In the genomic region with DNA sequence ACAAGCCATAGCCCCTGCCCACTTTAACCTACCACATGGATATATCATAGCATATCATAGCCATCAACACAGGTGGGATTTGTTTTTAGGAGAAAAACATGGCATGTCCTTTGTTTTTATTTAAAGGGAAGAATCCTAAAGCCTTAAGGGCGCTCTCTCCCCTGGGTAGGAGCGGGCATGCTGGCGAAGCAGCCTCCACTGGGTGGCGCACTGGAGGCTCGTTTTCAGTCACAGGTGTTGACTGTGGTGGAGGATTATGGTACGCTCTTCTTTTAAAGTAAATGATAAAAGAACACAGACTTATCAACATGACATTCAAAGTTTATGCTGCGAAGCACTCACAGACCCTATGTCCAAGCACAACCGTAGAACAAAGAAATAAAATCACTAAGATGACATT, we compare ENCODE assay signal across 12 mouse cellular contexts. TPM values are rescaled to one million over a fixed set of nuclear protein-coding genes. Genes with fewer than 3 reads are reported as not detected.
A peak's percentile ranks its signal among the peaks of the same experiment; 100 is the strongest.
DNase-seq lines count a peak whose midpoint lies in the region; ATAC-seq and TF ChIP-seq lines count a peak whose summit lies in the region.
"Had no signal": no experiment of that assay in that cellular context is flagged by ENCODE, and none has a peak within 500 bp of the region (broad histone marks: within the 10 kb centered on the region; RNA-seq: fewer than 3 reads in every experiment).

No protein-coding gene starts in this region.

- H3K9ac ChIP-seq in midbrain, embryonic 13.5 days (replicated peaks) = no peak overlapping the region
- H3K9ac ChIP-seq: lung, embryonic 15.5 days; neural tube, embryonic 15.5 days had no signal

- H3K4me3 ChIP-seq in testis, adult 2 months (ENCODE audit: control insufficient read depth, low read depth, low read length) = no peak overlapping the region
- H3K4me3 ChIP-seq in midbrain, embryonic 13.5 days (replicated peaks) = no peak overlapping the region
- H3K4me3 ChIP-seq: lung, embryonic 15.5 days; neural tube, embryonic 15.5 days had no signal

- no peak overlapping the region for H3K4me2 ChIP-seq in midbrain, embryonic 13.5 days (replicated peaks)
- H3K4me2 ChIP-seq: lung, embryonic 15.5 days; neural tube, embryonic 15.5 days had no signal

- ATAC-seq in frontal cortex, adult (ENCODE audit: low TSS enrichment) = peak; percentile 85
- ATAC-seq in megakaryocyte progenitor cell, adult 5-6 weeks (replicated peaks; ENCODE audit: poor library complexity) = peak; percentile 61
- ATAC-seq in midbrain, embryonic 13.5 days = no peak

- 73% methylated on average over 8 of the region's 8 CpGs for WGBS in midbrain, embryonic 13.5 days

- no peaks in the 10 kb centered on the region for H3K36me3 ChIP-seq in testis, adult 2 months (ENCODE audit: control insufficient read depth, insufficient read depth, low read length)
- no peaks in the 10 kb centered on the region for H3K36me3 ChIP-seq in midbrain, embryonic 13.5 days
- H3K36me3 ChIP-seq: G1E; lung, embryonic 15.5 days; neural tube, embryonic 15.5 days had no signal

- no peaks in the 10 kb centered on the region for H3K27me3 ChIP-seq in testis, adult 2 months (ENCODE audit: control insufficient read depth, insufficient read depth, low read length)
- H3K27me3 ChIP-seq in midbrain, embryonic 13.5 days = no peaks in the 10 kb centered on the region
- H3K27me3 ChIP-seq: lung, embryonic 15.5 days; neural tube, embryonic 15.5 days had no signal

- H3K4me1 ChIP-seq in testis, adult 2 months (ENCODE audit: control insufficient read depth, insufficient read depth, low read length) = no peaks in the 10 kb centered on the region
- H3K4me1 ChIP-seq in midbrain, embryonic 13.5 days (replicated peaks) = no peaks in the 10 kb centered on the region
- H3K4me1 ChIP-seq: neural tube, embryonic 15.5 days had no signal

- DNase-seq in frontal cortex, postnatal 14 days (ENCODE audit: low spot score in 2 of 2) = no peak
- DNase-seq in testis, postnatal 14 days (ENCODE audit: low spot score) = no peak
- DNase-seq in embryo, embryonic 11 days = no peak
- DNase-seq in embryo, embryonic 10.5 days (ENCODE audit: low spot score) = no peak
- DNase-seq: kidney, postnatal 25 days had no signal

- no peak for TF ChIP-seq POLR2A in testis, adult 2 months (IDR thresholded peaks at IDR 0.05; ENCODE audit: control insufficient read depth, low read depth, low read length)

- H3K27ac ChIP-seq in testis, adult 2 months (ENCODE audit: control insufficient read depth, insufficient read depth, low read depth, low read length) = no peak overlapping the region
- H3K27ac ChIP-seq in midbrain, embryonic 13.5 days = no peak overlapping the region
- H3K27ac ChIP-seq: lung, embryonic 15.5 days; neural tube, embryonic 15.5 days had no signal

- TF ChIP-seq CTCF in testis, adult 2 months (IDR thresholded peaks at IDR 0.05; ENCODE audit: control insufficient read depth, insufficient read depth, insufficient replicate concordance, low read depth, low read length) = peak; percentile 44; the same call in 1 of the 2 replicates

- no peaks in the 10 kb centered on the region for H3K9me3 ChIP-seq in midbrain, embryonic 13.5 days
- H3K9me3 ChIP-seq: lung, embryonic 15.5 days; neural tube, embryonic 15.5 days had no signal

RNA-seq across cellular contexts. Expression of a gene that starts 19.5 kb away (rescaled TPM):
- 9.7 and 10.9 TPM in 2 replicates for polyA plus RNA-seq in testis, adult 2 months (2012; rRNA removed)
- 9.7 and 10.0 TPM in 2 replicates for total RNA-seq in megakaryocyte progenitor cell, adult 5-6 weeks (2015)
- 6.6 and 7.2 TPM in 2 replicates for total RNA-seq in megakaryocyte progenitor cell, adult 5-6 weeks (2017)
- polyA plus RNA-seq in midbrain, embryonic 13.5 days (2015; fragmentation: Nextera tagmentation; extraction: Ambion mirVana) = 11.1 and 17.3 TPM in 2 replicates
- polyA plus RNA-seq: G1E had no signal
